Mouse (Mus musculus): Measurements from ENCODE around the gene Wdr48.

DNA sequence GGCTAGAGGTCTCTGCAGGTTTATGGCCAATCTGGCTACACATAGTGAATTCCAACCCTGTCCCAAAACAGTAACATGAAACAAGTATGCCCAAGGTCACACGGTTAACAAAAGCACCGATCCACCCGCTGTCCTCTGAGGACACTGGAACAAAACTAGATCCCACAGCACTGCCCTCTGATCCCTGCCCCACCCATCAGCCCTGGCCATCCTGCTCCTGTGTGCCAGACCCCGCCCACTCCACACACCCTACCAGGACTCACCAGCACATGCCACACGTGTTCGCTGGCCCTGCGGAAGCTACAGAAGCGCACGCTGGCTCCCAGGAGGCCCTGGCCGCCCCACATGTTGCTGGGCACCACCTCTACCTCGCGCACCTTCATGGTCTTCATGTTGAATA is 37.7 kb downstream of the Wdr48 start:
- TF ChIP-seq POLR2A (IDR thresholded peaks at IDR 0.05; ENCODE audit: low read depth, low read length) (no peak), CTCF (IDR thresholded peaks at IDR 0.05; ENCODE audit: extremely low read depth, insufficient read depth, insufficient read length, insufficient replicate concordance) (no peak)
